Mouse (Mus musculus) forebrain, postnatal 0 days (tissue): ENCODE measurements around the gene Ttc21a. TPM values are rescaled to one million over a fixed set of nuclear protein-coding genes. Genes with fewer than 3 reads are reported as not detected.
A peak's percentile ranks its signal among the peaks of the same experiment; 100 is the strongest.

Experiments
- ATAC-seq: fragments of 200-750 bp; cut with Nextera tagmentation; 2 replicates; pipeline ENCODE4 v1.8.0; 2017; ENCODE audit warnings: mild to moderate bottlenecking, moderate library complexity
- DNase-seq: peaks from one replicate; pipeline ENCODE4 v3.0.0-alpha.2; 2015
- H3K27ac ChIP-seq: fragments of 300-500 bp; sonication (generic); 2 replicates; pipeline ENCODE4 v1.5.1; 2014; ENCODE audit warnings: low read depth, mild to moderate bottlenecking, antibody characterized with exemption, low read length, moderate library complexity, mixed read lengths
- H3K27me3 ChIP-seq: fragments of 300-500 bp; sonication (generic); 2 replicates; pipeline ENCODE4 v1.6.1; 2014; ENCODE audit warnings: mild to moderate bottlenecking, low read length, mixed read lengths; ENCODE audit not compliant: insufficient read depth
- H3K36me3 ChIP-seq: fragments of 300-500 bp; sonication (generic); 2 replicates; pipeline ENCODE4 v1.6.1; 2014; ENCODE audit warnings: mild to moderate bottlenecking, moderate library complexity; ENCODE audit not compliant: insufficient read depth
- H3K4me1 ChIP-seq: fragments of 300-500 bp; sonication (generic); 2 replicates; pipeline ENCODE4 v1.6.1; 2014; ENCODE audit warnings: antibody characterized with exemption; ENCODE audit not compliant: insufficient read depth
- H3K4me2 ChIP-seq: fragments of 300-500 bp; sonication (generic); 2 replicates; pipeline ENCODE4 v1.6.1; 2014; ENCODE audit warnings: low read depth, mild to moderate bottlenecking, moderate library complexity
- H3K4me3 ChIP-seq: fragments of 300-500 bp; sonication (generic); 2 replicates; pipeline ENCODE4 v1.5.1; 2014; ENCODE audit warnings: low read depth, low read length, mixed read lengths
- H3K9ac ChIP-seq: fragments of 300-500 bp; sonication (generic); 2 replicates; pipeline ENCODE4 v1.6.1; 2014; ENCODE audit warnings: mild to moderate bottlenecking
- H3K9me3 ChIP-seq: fragments of 300-500 bp; sonication (generic); 2 replicates; pipeline ENCODE4 v1.6.1; 2016; ENCODE audit warnings: low read length
- CTCF ChIP-seq: sonication (generic); IDR thresholded peaks from 2 replicates; pipeline ENCODE4 v1.5.1; 2016; ENCODE audit warnings: antibody characterized with exemption, control low read depth, low read depth
- whole genome bisulfite sequencing: fragments of 180-500 bp; shearing (Covaris S2); extraction: QIAGEN DNeasy Blood & Tissue Kit; methylation state at CpG from one replicate; pipeline ENCODE4 v1.1.7; 2014; 5-methylcytosine and 5-hydroxymethylcytosine counted together
- polyA plus RNA-seq: library from polyadenylated mRNA; unstranded; fragments of >200 nt; fragmentation: Nextera tagmentation; extraction: Ambion mirVana; gene quantifications from 2 replicates; pipeline ENCODE4 v1.2.1, GENCODE M21; 2015
- total RNA-seq: library from RNA; depleted of rRNA; stranded (reverse); fragments of >200 nt; gene quantifications from 2 replicates; pipeline ENCODE4 v1.2.3, GENCODE M21; 2014

Gene Ttc21a
- total and polyA plus RNA-seq, 2 experiments from 2014 or later = 0.85 to 4.3 TPM

DNA sequence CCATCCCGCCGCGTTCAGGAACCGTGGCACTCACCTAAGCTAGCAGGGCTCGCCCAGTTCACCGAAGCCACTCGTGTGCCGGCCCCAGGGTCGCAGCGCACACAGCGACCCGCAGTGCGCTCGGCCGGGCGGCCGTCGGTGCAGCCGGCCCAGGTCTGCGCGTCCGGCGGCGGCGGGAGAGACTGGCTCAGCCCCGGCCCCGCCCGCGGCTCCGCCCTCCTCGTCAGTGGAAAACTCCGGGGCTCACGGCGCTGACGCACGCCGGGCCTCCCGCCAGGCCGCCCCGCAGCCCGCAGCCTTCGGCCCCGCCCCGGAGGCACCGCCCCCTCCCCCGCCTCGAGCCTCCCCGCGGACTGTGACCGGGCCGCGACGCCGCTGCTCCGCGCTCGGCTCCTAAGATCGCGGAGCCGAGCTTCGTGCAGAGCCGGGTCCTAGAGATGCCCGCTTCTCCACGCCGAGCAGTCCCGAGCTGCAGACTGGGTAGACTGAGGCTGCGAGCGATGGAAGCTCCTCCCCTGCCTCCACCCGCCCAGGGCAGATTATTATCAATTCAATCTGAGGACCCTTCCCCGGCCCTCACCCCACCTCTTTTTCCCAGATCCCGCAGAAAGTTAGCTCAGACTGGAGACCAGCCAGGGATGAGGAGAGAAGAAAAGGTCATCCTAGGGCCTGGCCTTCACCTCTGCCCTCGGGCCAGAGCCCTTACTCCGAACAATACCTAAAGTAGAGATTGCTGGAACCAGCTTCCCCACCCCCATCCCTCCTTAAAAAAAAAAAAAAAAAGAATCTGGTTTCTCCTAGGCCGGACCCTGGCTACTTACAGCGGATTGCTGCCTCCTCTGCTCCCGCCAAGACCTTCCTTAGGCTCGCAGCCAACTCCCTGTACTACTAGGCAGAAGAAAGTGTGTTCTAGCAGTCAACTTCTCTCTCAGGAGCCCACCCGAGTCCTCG is 46.5 kb downstream of the Ttc21a start:
- H3K36me3 ChIP-seq = no peaks in the 10 kb centered on the region
- 0 out of 2 replicates have a peak overlapping the region, but pooled peaks have one; percentile 35 for H3K27ac ChIP-seq
- 3% methylated on average over 58 of the region's 79 CpGs for WGBS
- TF ChIP-seq CTCF = no peak
- H3K9ac ChIP-seq = peak overlapping the region; percentile 55
- H3K4me2 ChIP-seq = peak overlapping the region; percentile 89
- 0 out of 2 replicates have a peak, but pooled peaks cover 2% of the 10 kb centered on the region for H3K27me3 ChIP-seq
- peak overlapping the region; percentile 64 for H3K4me3 ChIP-seq
- peak; percentile 77 for DNase-seq
- H3K9me3 ChIP-seq = no peaks in the 10 kb centered on the region
- H3K4me1 ChIP-seq = peaks cover 7% of the 10 kb centered on the region; the same call in 1 of the 2 replicates
- ATAC-seq = peak; percentile 71

DNA sequence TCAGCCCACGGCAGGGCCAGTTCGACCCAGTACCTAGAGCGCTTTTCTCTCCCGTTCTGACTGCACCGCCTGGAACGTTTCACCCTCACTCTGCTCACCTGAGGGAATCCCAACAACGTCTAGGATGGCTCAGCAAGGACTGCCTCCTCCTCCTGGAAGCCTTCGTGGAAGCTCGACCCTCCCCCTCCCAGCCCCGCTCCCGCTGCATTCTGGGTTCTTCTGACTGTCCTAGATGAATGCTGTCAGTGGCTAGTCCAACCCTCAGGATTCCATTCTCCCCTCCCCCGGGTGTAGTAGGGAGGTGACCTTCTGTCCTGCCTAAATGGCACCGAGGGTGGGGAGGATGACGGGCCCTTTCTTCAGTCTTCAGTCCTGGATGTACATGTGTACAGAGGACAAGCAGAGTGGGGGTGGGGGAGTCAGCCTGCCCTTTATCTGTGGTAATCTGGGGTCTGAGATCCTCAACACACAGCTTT is 47.2 kb downstream of the Ttc21a start, which contains the start of gene Csrnp1:
TSS of gene Csrnp1 (minus strand) at position 123 of the 476 bp plus-strand sequence.
- Histone ChIP-seq H3K36me3 (no peaks in the 10 kb centered on the region), H3K4me3 (peak within 1 kb of the TSS; percentile 64), H3K4me1 (peaks cover 7% of the 10 kb centered on the region; the same call in 1 of the 2 replicates), H3K4me2 (peak within 1 kb of the TSS; percentile 89), H3K9me3 (no peaks in the 10 kb centered on the region), H3K27ac (0 out of 2 replicates have a peak within 1 kb of the TSS, but pooled peaks have one; percentile 35), H3K27me3 (0 out of 2 replicates have a peak, but pooled peaks cover 2% of the 10 kb centered on the region), H3K9ac (peak within 1 kb of the TSS; percentile 55)
- ATAC-seq = no peak
- 16% methylated on average over 14 of the region's 14 CpGs for WGBS
- no peak for TF ChIP-seq CTCF
- no peak for DNase-seq

DNA sequence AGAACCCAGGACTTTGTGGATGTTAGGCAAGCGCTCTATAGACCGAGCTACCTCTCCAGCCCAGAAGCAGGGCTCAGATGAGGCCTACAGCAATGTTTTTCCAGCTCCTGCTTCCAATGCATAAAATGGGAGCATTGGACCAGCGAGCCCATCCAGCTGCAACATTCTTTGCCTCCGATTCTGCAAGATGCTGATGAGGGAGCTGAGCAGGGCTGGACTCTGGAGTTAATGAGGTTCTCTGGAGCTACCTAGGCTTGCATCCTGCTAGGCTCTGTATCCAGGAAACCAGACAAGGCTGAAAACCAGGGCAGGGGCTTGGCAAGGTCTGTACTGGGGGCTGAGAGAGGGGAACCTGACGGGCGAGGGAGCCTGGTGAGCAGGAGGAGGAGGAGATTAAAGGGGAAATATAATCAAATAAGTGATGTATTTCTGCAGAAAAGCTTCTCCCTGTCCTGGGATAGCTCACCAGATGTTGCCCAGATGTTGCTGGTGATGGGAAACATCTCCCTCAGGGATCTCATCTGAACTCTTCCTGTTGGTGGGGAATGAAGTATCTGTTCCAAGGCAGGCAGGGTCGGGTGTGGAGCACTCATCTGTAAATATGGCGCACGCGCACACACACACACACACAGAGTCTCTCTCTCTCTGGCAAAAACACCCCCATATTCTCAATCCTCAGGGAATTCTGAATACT is 48.6 kb downstream of the Ttc21a start:
- ATAC-seq = no peak
- Histone ChIP-seq H3K4me1 (peaks cover 7% of the 10 kb centered on the region; the same call in 1 of the 2 replicates), H3K9ac (no peak overlapping the region), H3K27ac (no peak overlapping the region), H3K36me3 (no peaks in the 10 kb centered on the region), H3K9me3 (no peaks in the 10 kb centered on the region), H3K4me3 (no peak overlapping the region), H3K27me3 (0 out of 2 replicates have a peak, but pooled peaks cover 2% of the 10 kb centered on the region), H3K4me2 (no peak overlapping the region)
- no peak for TF ChIP-seq CTCF
- no peak for DNase-seq
- WGBS = 79% methylated on average over 10 of the region's 10 CpGs

DNA sequence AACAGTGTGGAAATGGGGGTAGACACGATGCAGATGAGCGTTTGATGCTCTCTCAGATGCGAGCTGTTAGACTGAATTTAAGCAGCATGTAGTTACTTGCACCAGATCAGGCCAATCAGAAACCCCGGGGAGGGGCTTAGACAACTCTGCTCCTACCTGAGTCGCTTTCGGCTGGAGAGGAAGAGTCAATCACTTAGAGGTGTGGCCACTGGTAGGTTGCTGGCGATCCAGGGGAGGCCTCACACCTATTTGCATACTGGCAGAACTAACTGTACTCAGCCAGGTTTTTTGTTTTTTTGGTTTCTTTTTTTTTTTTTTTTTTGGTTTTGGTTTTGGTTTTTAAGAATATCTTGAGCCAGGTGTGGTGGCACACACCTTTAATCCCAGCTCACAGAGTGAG is 50.9 kb downstream of the Ttc21a start:
- Histone ChIP-seq H3K27ac (no peak overlapping the region), H3K9me3 (no peaks in the 10 kb centered on the region), H3K27me3 (no peaks in the 10 kb centered on the region), H3K4me3 (no peak overlapping the region), H3K4me2 (no peak overlapping the region), H3K9ac (no peak overlapping the region), H3K4me1 (no peaks in the 10 kb centered on the region), H3K36me3 (no peaks in the 10 kb centered on the region)
- ATAC-seq (no peak), DNase-seq (no peak)
- WGBS = 49% methylated on average over 7 of the region's 7 CpGs
- TF ChIP-seq CTCF = no peak

DNA sequence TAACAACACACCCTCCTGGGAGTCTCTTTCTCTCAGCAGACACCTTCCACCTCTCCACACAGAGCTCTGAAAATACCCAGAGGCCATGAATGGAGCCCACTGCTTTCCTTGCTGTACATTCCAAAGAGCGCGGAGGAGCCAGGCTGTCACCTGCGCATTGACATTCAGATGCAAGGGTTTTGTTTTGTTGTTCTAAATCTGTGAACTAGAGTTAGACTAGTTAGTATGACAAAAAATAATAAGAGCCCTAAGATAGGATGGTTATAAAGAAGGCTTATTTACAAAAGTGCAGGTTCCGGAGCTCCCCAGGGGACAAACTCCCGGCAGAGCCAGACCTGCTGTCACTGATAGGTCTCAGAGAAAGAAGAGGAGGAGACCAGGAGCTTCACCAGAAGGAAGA is 53.9 kb downstream of the Ttc21a start:
- Histone ChIP-seq H3K4me1 (no peaks in the 10 kb centered on the region), H3K9me3 (no peaks in the 10 kb centered on the region), H3K36me3 (no peaks in the 10 kb centered on the region), H3K4me2 (no peak overlapping the region), H3K4me3 (no peak overlapping the region), H3K27me3 (no peaks in the 10 kb centered on the region), H3K9ac (no peak overlapping the region), H3K27ac (no peak overlapping the region)
- 11% methylated on average over 5 of the region's 5 CpGs for WGBS
- ATAC-seq (no peak), DNase-seq (no peak)
- no peak for TF ChIP-seq CTCF

DNA sequence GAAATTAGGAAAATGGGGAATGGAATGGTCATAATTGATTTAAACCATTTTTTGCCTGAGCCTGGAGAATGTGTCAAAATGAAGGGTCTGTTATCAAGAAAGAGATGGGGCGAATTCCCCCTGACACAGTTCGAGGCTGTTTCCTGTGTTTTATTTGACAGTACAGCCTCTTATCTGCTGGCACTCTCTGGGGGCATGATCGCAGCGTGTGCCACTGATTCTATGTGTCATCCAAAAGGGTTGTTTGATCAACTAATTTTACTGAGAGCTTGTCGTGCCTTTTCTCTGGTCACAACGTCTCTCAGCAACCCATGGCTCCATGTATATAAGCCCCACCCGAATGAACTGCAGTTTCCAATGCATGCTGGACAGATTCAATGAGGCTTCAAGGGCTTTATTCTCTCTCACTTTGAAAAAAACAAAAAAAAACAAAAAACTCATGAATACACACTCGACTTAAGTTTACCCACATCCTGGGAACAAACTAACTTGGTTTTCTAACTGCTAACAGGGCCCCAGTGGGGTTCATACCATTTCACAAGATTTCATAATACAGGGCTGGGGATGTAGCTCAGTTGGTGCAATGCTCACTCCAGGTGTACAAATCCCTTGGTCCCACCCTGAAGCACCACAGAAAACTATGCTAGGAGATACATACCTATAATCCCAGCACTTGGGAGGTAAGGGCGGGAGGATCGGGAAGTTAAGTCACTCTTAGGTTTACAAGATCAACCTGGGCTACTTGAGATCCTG is 55.9 kb downstream of the Ttc21a start:
- TF ChIP-seq CTCF = no peak
- 63% methylated on average over 10 of the region's 10 CpGs for WGBS
- no peak for DNase-seq
- Histone ChIP-seq H3K27me3 (no peaks in the 10 kb centered on the region), H3K4me3 (no peak overlapping the region), H3K4me1 (no peaks in the 10 kb centered on the region), H3K27ac (no peak overlapping the region), H3K4me2 (no peak overlapping the region), H3K9me3 (no peaks in the 10 kb centered on the region), H3K9ac (no peak overlapping the region), H3K36me3 (no peaks in the 10 kb centered on the region)
- ATAC-seq = no peak
